Mouse (Mus musculus) regulatory T cell (primary cell): ENCODE measurements around the gene Nell2.
"Not testable (repeated sequence)": the region's sequence is repeated elsewhere in the genome, so short reads cannot be mapped to it uniquely, and the experiment has no call there.

Experiments
- in situ Hi-C: fragments of 300-600 bp; cut with MboI, MseI; formaldehyde crosslinking; loops from one replicate; pipeline ENCODE4 v1.15.1; 2025; ENCODE audit warnings: high pct_unique_total_duplicates

Nell2 gene

DNA sequence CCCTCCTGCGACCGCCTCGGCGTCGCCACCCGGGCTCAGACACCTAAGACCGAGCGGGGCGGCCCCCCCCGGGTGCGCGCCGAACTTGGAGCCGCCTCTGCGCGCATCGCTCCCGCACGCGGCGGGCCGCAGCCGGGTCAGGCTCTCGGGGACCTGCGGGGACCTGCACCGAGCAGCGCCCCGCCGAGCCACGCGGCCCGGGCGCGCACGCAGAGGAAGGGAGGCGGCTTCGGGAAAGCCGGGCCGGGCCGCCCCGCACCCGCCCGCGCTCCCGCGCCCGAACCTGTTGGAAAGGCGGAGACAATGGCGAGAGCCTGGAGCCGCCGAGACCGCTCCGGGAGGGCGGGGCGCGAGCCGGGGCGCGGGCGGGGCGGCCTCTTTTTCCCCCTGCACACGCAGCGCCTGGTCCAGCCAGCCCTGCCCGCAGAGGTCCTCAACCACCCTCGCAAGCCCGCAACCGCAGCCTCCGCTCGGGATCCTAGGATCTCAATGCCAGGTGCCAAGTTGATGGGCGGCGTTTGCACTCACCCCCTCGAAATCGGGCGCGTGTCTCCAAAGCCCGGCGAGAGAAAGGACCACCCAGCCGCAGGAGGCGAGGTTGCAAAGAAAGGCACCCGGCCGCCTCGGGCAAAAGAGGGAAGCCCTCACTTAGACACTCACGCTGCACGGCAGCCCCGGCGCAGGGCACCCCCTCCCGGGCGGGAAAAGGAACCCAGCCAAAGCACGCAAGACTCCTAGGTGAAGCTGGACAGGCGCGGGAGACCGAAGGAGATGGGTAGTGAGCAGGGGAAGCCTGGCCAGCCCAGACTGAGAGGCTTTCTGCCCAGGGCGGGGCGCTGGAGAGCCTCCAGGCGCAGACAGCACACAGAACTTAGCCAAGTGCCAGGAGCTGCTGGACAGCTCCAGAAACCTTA is at the start of gene Nell2:
Nell2 (minus strand) TSS at position 612 of the 914 bp plus-strand sequence.
- in situ Hi-C loops = no loop called here

DNA sequence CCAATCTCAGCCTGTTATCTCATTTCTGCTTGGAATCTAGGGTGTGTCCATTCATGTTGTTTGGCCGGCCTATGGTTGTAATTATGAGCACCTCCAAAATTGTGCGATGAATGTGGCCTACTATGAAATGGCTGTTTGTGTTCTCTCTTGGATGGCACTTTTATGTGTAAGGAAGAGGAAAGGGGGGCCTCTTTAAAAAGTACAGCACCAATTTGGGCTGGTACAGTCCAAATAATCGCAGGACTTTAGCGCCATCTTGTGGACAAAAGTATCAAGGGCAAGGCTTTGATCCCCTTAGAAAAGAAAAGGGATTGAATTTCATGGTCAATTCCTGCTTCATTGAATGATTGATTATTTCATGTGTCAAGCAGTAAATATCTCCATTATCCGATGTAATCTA is 46.3 kb upstream of the Nell2 start:
- in situ Hi-C loops = loop anchor here (5.0 kb wide), 1 partner anchor 802 kb away; no protein-coding TSS in a partner anchor

DNA sequence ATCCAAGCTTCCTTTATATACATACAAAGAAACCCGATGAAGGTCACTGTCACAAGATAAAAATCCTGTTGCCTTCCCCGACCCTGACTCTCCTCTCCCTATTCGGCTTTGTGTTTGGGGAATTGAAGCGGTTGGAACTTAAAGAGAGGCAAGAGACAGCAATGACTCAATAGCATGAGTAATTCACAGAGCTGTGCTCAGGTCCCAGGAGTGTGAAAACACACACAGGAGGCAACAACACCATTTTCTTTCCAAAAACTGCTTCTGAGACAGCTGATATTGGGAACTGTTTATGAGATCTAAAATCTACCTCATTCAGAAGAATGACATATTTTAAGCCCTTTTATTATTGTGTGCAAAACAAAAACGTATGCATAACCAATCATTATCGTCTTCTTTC is 41.2 kb upstream of the Nell2 start:
- in situ Hi-C loops = no loop called here

DNA sequence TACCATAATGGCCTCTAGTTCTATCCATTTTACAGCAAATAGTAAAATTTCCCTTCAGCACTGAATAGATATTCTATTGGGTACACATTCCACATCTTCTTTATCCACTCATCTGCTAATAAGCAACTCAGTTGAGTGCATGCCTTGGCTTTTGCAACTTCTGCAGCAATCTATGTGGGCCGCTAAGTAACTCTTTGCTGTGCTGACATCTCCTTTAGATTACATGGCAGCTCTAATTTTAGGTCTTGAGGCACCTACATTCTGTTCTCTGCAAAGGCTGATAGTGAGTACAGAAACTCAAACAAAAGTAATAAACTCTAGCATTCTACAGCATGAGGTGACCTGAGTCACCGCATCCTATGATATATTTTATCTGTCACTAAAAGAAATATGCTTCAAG is 36.8 kb upstream of the Nell2 start:
- in situ Hi-C loops = no loop called here

DNA sequence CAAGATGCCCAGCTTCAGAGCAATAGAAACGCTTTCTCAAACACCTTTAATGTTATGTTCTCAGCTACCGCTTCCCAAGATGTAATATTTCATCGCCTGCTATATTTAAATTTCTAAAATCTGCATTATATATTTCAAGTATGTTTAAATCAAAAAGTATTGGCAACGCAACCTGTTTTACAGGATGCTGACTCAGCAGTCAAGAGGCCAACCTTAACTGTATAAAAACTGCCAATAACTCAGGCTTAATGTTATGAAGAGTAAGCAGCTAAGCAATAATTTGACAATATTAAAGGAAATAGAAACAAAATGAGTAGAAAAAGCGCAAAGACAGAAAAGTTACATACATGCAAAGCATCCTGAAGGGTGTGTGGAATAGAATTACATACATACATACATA is 32.9 kb upstream of the Nell2 start:
- in situ Hi-C loops = no loop called here

DNA sequence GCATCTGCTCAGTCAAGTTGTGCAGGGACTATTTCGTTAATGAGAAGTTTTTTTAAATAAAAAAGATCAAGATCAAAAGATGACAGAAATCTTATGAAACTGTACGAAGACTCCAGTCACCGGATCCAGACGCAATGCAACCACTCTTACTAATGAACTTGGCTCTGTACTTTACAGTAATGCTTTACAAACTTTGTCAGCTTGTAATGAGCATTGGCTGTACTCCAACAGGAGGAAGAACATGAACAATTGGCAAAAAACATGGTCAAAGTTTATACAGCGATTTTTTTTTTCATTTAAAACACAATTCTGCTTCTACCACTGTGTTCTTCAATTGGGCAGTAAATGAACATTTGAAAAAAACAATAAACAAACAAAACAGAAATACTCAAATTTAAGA is 21.7 kb upstream of the Nell2 start:
- in situ Hi-C loops = no loop called here

DNA sequence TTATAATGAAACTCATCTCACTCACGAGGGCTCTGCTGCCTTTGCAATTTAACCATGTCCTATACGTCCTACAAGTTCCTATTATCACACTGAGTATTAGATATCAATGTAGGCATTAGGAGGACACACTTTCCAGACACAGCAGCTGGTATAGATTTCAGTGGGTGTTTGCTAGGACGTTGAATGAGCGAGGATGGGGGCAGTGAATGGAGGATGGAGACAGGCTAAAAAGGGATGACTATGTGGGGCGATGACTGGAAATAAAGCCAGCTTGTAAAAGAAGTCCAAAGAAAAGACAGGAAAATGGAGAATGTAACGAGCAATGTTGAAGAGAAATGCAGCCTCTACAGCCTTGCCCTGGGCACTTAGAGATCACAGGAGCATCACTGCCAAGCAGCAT is 14.3 kb upstream of the Nell2 start:
- in situ Hi-C loops = no loop called here

DNA sequence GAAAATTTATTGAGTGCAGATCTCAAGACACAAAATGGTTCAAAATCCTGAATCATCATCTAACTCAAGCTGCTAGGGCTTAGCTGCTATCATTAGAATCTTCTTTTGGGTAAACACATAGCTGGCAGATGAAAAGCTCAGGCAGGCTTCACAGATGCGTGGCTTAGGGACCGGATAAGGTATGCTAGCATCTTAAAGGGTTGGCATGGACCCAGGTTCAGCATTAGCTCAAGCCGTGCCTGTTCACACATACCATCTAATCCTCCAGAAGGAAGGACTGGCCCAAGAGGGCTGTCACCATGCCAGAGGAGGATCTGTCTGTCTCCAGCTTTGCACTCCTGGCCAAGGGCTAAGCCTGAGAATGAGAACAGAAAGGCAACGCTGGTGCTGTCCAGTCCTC is 8.4 kb upstream of the Nell2 start:
- in situ Hi-C loops = no loop called here

DNA sequence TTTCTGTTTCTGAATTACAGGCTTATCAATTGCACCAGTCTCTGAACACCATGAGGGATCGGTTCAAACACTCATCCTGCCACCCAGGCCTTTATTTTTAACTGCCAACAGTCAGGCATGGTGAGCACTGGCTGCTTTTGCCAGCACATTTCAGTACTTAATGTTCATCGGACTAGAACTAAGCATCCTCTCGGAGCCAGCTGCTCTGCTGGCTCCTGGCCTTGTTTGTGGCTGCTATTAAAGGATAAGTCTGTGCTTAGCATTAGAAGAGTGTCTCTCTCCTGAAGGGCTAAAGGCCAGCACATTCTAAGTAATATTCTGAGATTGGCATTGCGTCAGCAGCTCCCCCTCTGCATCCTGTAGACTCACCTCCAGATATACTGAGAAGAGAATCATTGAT is 7.9 kb upstream of the Nell2 start:
- in situ Hi-C loops = no loop called here

DNA sequence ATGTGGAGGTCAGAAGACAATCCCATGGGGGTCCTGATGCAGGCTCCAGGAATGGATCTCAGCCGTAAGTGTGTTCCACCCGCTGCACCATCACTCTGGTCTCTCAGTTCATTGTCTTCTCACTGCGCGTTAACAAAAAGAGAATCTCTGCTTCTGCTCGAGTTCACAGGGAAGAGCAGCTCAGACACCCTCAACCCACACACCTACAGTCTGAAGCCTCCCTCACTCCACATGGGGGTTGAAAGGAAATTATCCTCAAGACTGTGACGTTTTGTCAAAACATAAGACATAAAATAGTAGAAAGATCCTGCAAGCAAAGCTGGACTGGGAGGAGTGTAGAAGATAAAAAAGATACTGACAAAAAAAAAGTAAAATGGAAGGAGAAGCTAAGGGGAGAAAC is 6.3 kb upstream of the Nell2 start:
- in situ Hi-C loops = no loop called here

DNA sequence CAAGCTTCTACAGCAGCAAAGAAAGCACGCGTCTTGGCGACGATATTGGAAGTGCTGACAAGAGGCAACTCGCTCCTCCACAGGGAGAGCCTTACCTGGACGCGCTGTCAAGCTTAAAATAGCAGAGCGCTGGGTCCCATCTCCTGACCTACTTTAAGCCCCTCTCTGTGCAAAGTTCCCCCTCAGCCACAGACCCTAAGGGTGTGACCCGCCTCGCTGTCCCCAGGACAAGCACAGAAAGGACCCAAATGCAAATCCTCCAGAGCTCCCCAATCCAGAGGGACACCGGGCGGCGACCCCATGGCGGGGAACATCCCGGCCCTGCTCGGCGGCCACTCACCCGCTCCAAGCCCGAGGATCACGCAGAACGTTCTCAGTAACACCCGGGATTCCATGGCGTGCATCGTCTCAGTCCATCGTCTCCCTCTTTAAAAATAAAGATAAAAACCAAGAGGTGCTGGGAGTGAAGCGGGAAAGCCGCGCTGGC is 855 bp downstream of the Nell2 start:
- in situ Hi-C loops = no loop called here

DNA sequence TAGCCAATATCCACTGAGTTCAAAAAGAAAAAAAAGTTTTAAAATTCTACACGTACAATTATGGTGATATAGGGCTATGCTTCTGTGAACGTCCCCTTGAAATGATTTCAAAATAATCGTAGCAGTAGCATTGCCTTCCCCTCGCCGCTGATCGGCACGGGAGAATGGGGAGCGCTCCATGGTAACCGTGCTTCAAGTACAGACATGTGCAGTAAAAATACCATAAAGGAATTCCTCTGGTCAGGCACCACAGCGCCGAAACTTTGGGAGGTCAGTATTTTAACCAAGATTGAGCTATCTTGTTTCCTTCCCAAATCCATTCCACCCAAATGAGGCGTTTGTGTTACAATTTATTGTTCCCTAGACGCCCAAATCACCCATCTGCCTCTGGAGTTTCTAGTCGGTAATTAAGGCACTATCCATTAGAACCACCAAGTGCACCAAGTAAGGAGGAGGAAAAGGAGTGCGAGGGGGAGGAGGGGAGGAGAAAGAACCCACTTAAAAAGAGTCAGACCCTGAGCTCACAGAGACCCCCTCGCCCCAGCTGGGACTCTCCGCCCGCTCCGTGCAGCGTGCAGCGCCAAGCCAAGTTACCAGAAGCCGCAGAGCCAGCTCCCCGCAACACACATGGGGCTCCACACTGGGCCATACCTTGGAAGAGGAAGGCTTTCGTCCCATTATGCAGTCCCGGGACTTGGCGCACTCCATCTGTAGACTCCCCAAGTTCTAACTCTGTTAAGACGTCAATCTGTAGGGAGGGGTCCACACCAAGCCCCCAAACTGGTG is 1.5 kb downstream of the Nell2 start:
- in situ Hi-C loops = no loop called here

DNA sequence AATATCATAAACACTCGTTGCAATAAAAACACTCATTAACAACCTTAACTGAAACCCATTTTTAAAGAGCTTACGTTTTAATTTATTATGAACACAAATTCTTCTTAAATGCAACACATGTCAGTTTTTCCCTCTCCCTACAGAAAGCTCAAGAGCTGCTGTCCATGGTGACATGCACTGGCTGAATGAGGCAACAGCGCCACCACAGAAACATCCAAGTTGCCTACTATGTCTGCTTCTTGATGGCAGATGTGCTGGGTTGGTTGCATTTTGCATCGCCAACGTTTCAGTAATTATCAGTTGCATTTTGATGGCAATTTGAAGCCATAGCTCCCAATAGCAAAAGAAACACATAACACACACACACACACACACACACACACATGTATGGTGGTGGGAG is 2.4 kb downstream of the Nell2 start:
- in situ Hi-C loops = no loop called here

DNA sequence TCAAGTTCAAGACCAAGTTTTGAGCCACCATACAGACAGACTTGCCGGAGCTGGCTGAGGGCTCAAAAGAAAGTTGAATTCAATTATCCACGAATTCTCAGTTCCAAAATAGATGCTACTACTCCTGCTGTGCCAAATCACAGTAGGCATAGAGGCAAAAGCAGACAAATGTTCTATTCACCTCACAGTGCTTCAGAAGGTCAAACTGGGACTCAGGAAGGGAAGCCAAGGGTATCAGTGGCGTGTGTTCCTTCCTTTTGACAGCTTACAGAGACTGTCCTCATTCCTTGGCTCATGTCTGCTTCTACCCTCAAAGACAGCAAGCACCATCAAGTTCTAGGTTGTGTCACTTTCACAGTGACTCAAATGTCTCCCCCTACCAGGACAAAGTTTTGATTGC is 10.2 kb downstream of the Nell2 start:
- in situ Hi-C loops = no loop called here

DNA sequence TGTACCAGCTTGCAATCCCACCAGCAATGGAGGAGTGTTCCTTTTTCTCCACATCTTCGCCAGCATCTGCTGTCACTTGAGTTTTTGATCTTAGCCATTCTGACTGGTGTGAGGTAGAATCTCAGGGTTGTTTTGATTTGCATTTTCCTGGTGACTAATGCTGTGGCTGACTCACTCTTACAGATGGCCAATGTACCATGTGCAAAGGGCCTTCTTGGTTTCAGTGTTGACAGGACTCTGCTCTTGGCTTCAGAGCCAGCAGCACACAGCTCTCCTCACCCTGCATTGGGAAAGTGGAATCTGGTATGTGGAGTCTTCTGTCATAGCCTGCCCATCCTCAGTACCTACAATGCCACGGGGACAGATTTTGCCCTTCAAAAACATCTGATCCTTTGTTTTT is 15.1 kb downstream of the Nell2 start:
- in situ Hi-C loops = not testable (repeated sequence)

DNA sequence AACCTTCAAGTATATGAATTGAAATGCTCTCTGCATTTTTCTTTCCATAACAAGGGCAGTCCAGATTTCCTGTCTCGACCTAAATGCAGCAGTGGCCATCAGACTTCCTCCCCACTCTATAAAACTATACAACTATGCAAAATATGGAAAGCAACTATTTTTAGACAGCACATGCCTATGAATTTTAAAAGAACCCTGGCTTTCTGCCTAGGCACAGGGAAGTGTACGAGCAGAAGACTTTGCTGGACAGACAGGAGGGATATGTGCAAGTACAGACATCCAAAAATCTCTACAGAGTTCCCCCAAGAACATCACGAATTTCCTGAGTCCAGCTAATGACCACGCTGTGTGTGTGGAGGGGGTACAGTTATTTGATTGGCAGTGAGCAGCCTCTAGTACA is 32.7 kb downstream of the Nell2 start:
- in situ Hi-C loops = no loop called here

DNA sequence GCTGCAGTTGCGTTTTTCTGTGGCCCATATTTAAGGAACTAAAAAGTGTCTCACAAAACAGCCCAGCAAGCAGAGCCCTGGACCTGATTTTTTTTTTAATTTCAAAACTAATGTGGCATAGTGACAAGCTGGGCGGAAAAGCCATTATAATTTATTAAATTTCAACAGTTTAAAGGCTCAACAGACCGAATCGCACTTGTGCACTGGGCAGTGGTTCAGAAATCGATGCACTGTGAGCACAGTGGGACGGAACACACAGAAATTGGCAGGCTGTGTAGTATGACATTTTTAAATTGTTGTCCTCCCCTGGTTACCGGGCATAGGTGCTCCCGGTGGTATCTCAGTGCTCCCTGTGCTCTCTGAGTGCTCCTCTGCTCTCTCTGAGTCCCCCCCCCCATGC is 33.2 kb downstream of the Nell2 start:
- in situ Hi-C loops = no loop called here

DNA sequence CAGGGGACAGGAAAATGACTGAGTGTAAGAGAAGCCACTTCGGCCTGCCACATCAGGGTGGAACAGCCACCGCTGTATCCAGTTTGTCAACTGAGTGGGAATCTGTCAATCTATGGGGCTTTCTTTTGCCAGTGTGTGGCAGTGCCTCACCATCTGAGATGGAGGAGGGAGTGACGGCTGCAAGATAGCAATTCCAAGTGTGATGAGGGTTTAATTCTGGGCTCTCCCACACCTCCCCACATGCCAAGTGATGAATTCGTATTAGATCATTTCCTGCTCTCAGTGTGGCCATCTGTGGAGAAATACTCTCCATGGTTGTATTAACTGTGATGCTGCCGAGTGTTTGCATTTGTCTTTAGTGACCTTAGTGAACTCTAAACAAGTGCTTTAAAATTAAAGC is 36.2 kb downstream of the Nell2 start:
- in situ Hi-C loops = no loop called here

DNA sequence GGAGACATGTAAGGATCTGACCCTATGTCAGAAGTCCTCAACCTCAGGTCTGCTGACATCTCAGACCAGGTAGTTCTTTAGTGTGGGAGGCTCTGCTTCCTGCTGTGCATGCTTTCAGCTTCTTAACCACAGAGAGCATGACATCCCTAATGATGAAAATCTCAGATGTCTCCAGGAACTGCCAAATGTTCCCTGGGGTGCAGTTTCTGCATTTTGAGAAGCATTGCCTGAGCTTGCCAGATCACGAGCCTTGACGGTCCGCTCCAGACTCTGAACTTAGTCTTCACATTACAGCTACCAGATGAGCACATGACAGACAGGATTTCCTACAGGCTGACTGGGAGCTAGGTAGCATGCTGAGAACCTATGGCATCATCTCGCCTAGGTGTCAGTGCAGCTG is 39.2 kb downstream of the Nell2 start:
- in situ Hi-C loops = no loop called here

DNA sequence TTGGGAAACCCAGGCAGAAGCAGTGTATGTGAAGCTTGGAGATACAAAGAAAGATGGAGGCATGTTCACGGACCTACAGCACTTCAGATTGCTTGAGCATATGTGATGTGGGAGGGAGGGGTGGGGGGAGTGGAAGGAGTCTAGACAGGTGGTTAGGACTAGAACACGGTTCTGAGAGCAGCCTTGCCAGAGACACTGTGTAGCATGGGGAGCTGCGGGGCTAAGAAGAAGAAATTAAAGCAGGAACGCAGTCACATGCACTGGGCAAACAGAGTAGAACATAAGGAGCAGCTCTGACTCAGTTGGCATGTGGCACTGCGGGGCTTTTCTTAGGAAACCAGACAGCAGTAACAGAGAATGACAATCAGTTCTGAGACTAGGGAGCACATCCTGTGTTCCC is 40.4 kb downstream of the Nell2 start:
- in situ Hi-C loops = no loop called here

DNA sequence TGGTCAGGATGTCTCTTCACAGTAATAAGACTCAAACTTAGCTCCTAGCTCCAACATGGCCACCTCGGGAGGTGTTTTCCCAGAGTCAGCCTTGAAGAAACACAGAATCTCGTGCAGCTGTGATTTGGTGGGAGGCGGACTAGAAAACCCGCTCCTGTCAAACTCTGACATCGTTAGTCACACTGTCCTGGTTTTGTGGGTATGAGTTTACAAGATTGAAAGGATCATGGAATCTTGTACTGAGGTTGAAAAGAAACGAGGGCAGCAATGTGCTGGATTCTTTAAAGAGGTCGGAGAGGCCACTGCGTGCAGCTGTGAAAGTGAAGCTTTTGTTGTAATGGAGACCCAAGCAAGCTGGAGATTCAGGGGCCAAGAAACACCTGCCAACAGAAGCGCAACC is 46.4 kb downstream of the Nell2 start:
- in situ Hi-C loops = no loop called here

DNA sequence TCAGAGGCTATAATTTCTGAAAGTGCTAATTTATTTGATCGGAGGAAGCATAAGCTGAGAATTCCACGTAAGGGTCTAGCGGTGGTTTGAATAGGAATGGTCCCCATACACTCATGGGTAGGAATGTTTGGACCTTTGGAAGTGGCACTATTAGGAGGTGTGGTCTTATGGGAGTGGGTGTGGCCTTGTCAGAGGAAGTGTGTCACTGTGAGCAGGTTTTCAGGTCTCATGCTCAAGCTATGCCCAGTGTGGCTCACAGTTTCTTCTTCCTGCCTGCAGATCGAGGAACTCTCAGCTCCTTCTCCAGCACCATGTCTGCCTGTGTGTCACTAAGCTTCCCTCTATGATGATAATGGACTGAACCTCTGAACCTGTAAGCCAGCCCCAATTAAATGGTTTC is 46.8 kb downstream of the Nell2 start:
- in situ Hi-C loops = no loop called here

DNA sequence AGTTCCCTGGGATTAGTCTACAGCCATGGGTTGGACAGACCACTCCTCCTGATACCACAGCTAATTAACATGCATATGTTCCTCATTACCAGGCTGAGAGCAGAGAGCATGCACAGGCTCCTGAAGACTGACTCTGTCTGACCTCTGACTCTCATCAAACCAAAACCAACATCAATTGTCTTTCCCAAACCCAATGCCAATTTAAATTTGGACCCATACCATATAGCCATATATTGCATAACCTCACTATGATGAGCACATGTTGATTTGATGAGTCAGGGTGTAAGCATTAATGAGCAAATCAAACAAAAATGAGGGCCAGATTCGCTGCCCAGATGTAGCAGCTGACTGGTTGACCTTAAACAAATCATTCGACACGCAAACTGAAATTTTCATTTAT is 51.9 kb downstream of the Nell2 start:
- in situ Hi-C loops = no loop called here
